Mouse (Mus musculus) heart, embryonic 14.5 days (tissue): ENCODE data around the gene Dexi. TPM values are rescaled to one million over a fixed set of nuclear protein-coding genes. Genes with fewer than 3 reads are reported as not detected.

Source experiments
- ATAC-seq: fragments of 200-750 bp; cut with Nextera tagmentation; 2 replicates; pipeline ENCODE4 v1.8.0; 2017; ENCODE audit warnings: low read depth, moderate TSS enrichment; ENCODE audit not compliant: insufficient number of reproducible peaks, insufficient read depth, low FRiP score
- H3K27ac ChIP-seq, 2 experiments: fragments of 200-500 bp in 1 of 2; fragments of 300-500 bp in 1 of 2; sonication (generic) in 1 of 2; replicated peaks in 1 of 2; 2 replicates each; pipeline ENCODE4 v1.5.1; 2012 to 2014; ENCODE audit warnings: low read depth in 2 of 2, low read length in 2 of 2, control low read depth in 1 of 2, mild to moderate bottlenecking in 1 of 2, mixed read lengths in 1 of 2; ENCODE audit not compliant: control insufficient read depth in 1 of 2, insufficient read depth in 1 of 2
- H3K27me3 ChIP-seq: fragments of 300-500 bp; sonication (generic); 2 replicates; pipeline ENCODE4 v1.6.1; 2014; ENCODE audit warnings: mild to moderate bottlenecking, low read length, control low read depth; ENCODE audit not compliant: control insufficient read depth, insufficient read depth
- H3K36me3 ChIP-seq: fragments of 300-500 bp; sonication (generic); 2 replicates; pipeline ENCODE4 v1.6.1; 2014; ENCODE audit warnings: mild to moderate bottlenecking, control low read depth, low read length, mixed read lengths; ENCODE audit not compliant: control insufficient read depth, insufficient read depth
- H3K4me1 ChIP-seq, 2 experiments: fragments of 200-500 bp in 1 of 2; fragments of 300-500 bp in 1 of 2; sonication (generic) in 1 of 2; 2 replicates each; pipeline ENCODE4 v1.6.1; 2012 to 2014; ENCODE audit warnings: low read length in 2 of 2, control low read depth in 1 of 2, mixed read lengths in 1 of 2; ENCODE audit not compliant: control insufficient read depth in 2 of 2, insufficient read depth in 2 of 2
- H3K4me2 ChIP-seq: fragments of 300-500 bp; sonication (generic); 2 replicates; pipeline ENCODE4 v1.6.1; 2014; ENCODE audit warnings: mild to moderate bottlenecking, low read length
- H3K4me3 ChIP-seq, 2 experiments: fragments of 200-500 bp in 1 of 2; fragments of 300-500 bp in 1 of 2; sonication (generic) in 1 of 2; 2 replicates each; pipeline ENCODE4 v1.5.1; 2012 to 2014; ENCODE audit warnings: low read length in 2 of 2, mild to moderate bottlenecking in 2 of 2, control low read depth in 1 of 2, low read depth in 1 of 2, moderate library complexity in 1 of 2; ENCODE audit not compliant: control insufficient read depth in 1 of 2, insufficient read depth in 1 of 2
- H3K9ac ChIP-seq: fragments of 300-500 bp; sonication (generic); 2 replicates; pipeline ENCODE4 v1.6.1; 2014; ENCODE audit warnings: mild to moderate bottlenecking, low read length
- H3K9me3 ChIP-seq: fragments of 300-500 bp; sonication (generic); 2 replicates; pipeline ENCODE4 v1.6.1; 2016; ENCODE audit warnings: low read length, control low read depth; ENCODE audit not compliant: control insufficient read depth
- WGBS: fragments of 180-500 bp; shearing (Covaris S2); extraction: QIAGEN DNeasy Blood & Tissue Kit; methylation state at CpG from one replicate; pipeline ENCODE4 v1.1.7; 2014; 5-methylcytosine and 5-hydroxymethylcytosine counted together
- polyA plus RNA-seq: library from polyadenylated mRNA; unstranded; fragments of >200 nt; fragmentation: Nextera tagmentation; extraction: Ambion mirVana; gene quantifications from 2 replicates; pipeline ENCODE4 v1.2.1, GENCODE M21; 2014

Dexi gene
- polyA plus RNA-seq, 1 experiment from 2014 or later = 29.0 TPM

DNA sequence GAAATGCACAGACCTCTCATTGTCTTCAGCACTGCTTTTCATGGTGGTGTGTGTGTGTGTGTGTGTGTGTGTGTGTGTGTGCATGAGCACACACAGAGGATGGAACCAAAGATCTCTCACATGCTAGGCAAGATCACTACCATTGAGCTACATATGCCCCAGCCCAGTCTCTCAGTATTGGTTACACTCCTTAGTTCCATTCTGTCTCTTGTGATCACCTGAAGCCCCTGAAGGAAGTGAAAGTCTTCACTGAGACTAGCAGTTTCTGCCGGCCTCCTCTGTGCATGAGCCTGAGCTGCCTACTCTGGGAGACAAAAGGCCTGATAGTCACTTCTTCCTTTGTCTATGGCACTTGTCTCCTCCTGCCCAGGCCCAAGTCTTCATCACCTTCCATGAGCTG, 43.7 kb downstream of the Dexi start:
- H3K9me3 ChIP-seq = no peaks in the 10 kb centered on the region
- H3K27ac ChIP-seq = no peak overlapping the region
- ATAC-seq = no peak
- H3K36me3 ChIP-seq = no peaks in the 10 kb centered on the region
- no peak overlapping the region for H3K4me3 ChIP-seq
- peaks cover 5% of the 10 kb centered on the region; the same call in 1 of the 2 replicates for H3K27me3 ChIP-seq
- no peak overlapping the region for H3K9ac ChIP-seq
- no peak overlapping the region for H3K4me2 ChIP-seq
- no peaks in the 10 kb centered on the region for H3K4me1 ChIP-seq
- 63% methylated on average over 1 of the region's 1 CpGs for WGBS

DNA sequence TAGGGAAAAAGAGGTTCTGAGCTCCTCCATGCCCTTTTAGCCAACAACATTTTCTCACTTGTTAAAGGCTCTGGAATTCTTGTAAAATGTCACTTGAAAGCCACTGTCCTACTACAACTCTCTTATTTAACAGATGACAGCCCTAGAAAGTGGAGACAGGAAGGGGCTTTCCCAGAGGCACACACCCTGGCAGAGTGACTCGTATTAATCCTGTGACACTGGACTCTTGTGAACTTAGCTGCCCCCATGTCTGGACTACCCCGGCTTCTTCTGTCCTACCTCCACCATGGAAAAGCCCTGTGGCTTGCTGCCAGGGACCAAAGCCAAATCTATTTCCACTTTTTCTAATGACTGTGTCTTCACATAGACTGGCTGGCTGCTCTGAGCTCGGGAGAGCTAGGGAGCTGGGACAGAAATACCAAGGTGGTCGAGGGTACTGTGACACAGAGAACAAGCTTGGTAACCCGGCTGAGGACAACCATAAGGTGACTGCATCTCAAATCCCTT, 44.7 kb downstream of the Dexi start:
- Histone ChIP-seq H3K36me3 (no peaks in the 10 kb centered on the region), H3K4me3 (no peak overlapping the region), H3K27me3 (peaks cover 5% of the 10 kb centered on the region; the same call in 1 of the 2 replicates), H3K4me2 (no peak overlapping the region), H3K9ac (no peak overlapping the region), H3K4me1 (no peaks in the 10 kb centered on the region), H3K27ac (no peak overlapping the region), H3K9me3 (no peaks in the 10 kb centered on the region)
- 56% methylated on average over 5 of the region's 5 CpGs for WGBS
- no peak for ATAC-seq

DNA sequence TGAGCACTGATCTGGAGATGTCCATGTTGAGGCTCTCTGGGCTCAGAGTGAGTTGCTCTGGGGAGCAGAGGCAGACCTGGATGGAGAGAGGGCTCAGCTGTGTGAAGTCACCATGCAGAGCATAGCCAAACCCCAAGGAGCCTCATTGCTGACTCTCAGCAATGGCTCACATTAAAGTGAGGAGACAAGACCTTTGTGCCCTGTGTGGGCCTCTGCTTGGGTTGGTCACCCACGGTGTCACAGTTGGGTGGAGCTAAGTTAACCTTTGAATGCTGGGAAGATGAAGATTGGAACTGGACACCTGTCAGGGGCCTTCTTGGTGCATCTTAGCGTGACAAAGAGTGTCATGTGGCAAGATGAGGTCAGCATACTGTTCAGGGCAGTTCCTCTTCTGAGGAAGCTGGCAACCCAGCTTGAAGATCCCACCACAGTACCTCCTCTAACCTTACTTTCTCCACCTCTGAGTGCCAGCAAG, 47.0 kb downstream of the Dexi start:
- Histone ChIP-seq H3K4me3 (no peak overlapping the region), H3K9me3 (no peaks in the 10 kb centered on the region), H3K4me2 (no peak overlapping the region), H3K27ac (no peak overlapping the region), H3K9ac (no peak overlapping the region), H3K27me3 (peaks cover 3% of the 10 kb centered on the region), H3K4me1 (no peaks in the 10 kb centered on the region), H3K36me3 (no peaks in the 10 kb centered on the region)
- no peak for ATAC-seq
- 69% methylated on average over 2 of the region's 2 CpGs for WGBS

DNA sequence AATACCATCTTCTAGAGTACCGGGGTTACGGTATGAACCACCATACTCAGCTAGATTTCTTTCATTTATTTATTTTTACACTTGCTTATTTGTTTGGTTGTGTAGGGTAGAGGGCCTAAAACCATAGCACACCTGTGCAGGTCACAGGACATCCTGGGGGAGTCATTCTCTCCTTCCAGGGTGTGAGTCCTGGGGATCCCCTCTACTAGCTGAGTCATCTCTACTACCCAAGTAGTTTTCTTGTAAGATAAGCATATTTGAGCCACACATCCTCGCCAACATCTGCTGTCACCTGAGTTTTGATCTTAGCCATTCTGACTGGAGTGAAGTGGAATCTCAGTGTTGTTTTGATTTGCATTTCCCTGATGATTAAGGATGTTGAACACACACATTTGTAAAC, 50.3 kb downstream of the Dexi start:
- Histone ChIP-seq H3K4me1 (peaks cover 6 to 13% of the 10 kb centered on the region in 2 experiments), H3K4me3 (no peak overlapping the region), H3K27me3 (peaks cover 16% of the 10 kb centered on the region), H3K27ac (no peak overlapping the region), H3K4me2 (no peak overlapping the region), H3K9ac (no peak overlapping the region), H3K36me3 (no peaks in the 10 kb centered on the region), H3K9me3 (no peaks in the 10 kb centered on the region)
- ATAC-seq = no peak
- WGBS = 79% methylated on average over 3 of the region's 3 CpGs

DNA sequence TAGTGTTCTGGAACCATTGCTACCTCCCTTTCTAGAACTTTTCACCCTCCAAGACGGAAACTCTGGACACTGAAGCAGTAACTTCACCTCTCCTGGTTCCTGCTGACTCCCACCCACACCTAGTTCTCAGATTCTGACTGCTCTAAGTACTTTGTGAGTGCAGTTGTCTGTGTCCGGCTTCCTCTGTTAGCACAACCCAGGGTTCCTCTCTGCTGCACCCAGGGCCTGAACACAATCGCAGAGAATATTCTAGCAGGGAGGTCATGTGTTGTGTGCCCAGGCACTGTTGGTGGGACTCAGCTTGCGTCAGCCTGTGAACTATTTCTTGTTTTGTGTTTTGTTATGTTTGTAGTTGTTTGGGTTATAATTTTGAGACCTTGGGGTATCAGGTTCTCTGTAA, 51.1 kb downstream of the Dexi start:
- peaks cover 16% of the 10 kb centered on the region for H3K27me3 ChIP-seq
- 80% methylated on average over 4 of the region's 4 CpGs for WGBS
- no peak overlapping the region for H3K4me2 ChIP-seq
- H3K4me1 ChIP-seq = peaks cover 6 to 13% of the 10 kb centered on the region in 2 experiments
- no peak for ATAC-seq
- no peak overlapping the region for H3K27ac ChIP-seq
- no peak overlapping the region for H3K4me3 ChIP-seq
- no peak overlapping the region for H3K9ac ChIP-seq
- H3K36me3 ChIP-seq = no peaks in the 10 kb centered on the region
- H3K9me3 ChIP-seq = no peaks in the 10 kb centered on the region

DNA sequence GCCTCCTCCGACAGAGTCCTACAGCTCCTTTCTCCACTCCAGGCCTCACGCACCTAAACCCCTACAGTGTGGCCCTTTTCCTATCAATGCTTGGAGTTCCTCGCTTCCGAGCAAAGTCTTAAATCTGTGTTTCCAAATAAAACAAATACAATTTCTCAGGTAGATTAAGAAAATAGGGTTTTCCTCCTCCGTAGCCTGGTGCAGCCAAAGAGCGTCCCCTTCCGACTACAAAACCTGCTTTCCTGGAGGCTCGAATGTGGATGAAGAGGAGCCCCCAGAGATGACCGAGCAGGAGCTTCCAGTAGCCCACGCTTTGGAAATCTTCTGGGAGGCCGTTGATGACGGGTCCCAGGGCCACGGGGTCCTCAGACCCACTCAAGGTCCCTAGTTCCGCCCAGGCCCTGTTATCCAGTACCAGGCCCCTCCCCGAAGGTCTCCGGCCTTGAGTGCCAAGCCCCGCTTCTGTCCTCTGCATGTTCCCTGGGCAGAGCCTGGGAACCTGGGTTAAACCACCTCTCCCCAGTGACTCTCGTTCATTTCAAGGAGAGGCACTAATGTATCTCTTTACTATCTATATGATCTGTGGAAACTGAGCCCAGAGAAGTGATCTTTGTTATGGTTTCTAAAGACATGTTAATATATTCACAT, 52.2 kb downstream of the Dexi start:
- no peak overlapping the region for H3K4me2 ChIP-seq
- no peak overlapping the region for H3K9ac ChIP-seq
- H3K27me3 ChIP-seq = peaks cover 16% of the 10 kb centered on the region
- WGBS = 73% methylated on average over 18 of the region's 18 CpGs
- no peak for ATAC-seq
- no peak overlapping the region for H3K27ac ChIP-seq
- no peaks in the 10 kb centered on the region for H3K9me3 ChIP-seq
- no peaks in the 10 kb centered on the region for H3K36me3 ChIP-seq
- peaks cover 6 to 13% of the 10 kb centered on the region in 2 experiments for H3K4me1 ChIP-seq
- H3K4me3 ChIP-seq = no peak overlapping the region

DNA sequence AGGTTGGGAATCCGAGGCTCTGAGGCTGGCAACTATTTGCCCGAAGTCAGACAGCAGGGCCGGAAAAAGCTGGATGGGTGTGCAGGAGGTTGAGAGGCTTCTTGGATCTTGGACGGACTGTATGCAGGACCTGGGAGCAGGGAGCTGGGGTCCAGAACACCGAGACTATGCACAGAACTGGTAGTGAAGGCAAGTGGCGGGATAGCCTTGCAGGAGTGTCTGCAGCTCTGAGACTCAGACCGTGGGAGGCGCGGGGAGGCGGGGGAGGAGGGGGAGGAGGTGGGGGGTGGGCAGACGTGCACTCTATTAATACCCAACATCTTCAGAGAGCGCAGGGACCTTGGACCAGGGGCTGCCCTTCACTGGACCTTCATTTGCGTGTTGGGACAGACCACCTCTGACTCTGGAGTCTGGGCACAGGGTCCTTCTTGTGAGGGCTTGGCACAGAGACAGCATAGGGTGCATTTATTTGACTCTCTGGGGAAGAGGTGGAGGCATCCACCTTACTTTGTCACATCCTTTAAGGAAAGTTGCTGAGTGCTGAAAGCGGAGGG, 52.9 kb downstream of the Dexi start:
- 7% methylated on average over 13 of the region's 14 CpGs for WGBS
- Histone ChIP-seq H3K27ac (no peak overlapping the region), H3K9ac (peak overlapping the region; percentile 56), H3K27me3 (peaks cover 16% of the 10 kb centered on the region), H3K4me3 (peak overlapping the region; percentile 26 to 27), H3K4me2 (peak overlapping the region; percentile 68), H3K36me3 (no peaks in the 10 kb centered on the region), H3K9me3 (no peaks in the 10 kb centered on the region), H3K4me1 (peaks cover 6 to 13% of the 10 kb centered on the region in 2 experiments)
- no peak for ATAC-seq
